Mouse (Mus musculus): Measurements from ENCODE around the gene Mroh2a. TPM values are rescaled to one million over a fixed set of nuclear protein-coding genes. Genes with fewer than 3 reads are reported as not detected.

The Mroh2a gene
- total RNA-seq, 1 experiment from 2014 or later: 0.35 TPM

DNA sequence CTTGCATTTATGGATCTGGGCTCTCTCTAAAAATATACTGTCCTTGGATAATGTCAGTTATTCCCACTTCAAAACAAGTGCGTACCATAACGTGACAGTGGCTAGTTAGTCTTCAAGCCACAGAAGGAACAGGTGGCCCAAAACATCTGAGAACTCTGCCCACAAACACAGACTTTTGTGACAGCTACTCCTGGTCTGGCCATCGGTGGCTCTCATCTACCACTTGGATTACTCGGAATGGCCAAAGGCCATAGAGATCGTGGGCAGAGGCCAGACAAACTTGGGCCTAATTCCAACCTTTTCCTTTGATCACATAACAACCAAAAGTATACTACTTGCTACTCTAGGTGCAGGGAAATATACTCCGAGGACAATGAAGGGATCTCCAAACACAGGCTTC is 41.3 kb downstream of the Mroh2a start:
- ATAC-seq (ENCODE audit: extremely low read depth, insufficient number of reproducible peaks, low FRiP score, poor library complexity, severe bottlenecking): no peak

DNA sequence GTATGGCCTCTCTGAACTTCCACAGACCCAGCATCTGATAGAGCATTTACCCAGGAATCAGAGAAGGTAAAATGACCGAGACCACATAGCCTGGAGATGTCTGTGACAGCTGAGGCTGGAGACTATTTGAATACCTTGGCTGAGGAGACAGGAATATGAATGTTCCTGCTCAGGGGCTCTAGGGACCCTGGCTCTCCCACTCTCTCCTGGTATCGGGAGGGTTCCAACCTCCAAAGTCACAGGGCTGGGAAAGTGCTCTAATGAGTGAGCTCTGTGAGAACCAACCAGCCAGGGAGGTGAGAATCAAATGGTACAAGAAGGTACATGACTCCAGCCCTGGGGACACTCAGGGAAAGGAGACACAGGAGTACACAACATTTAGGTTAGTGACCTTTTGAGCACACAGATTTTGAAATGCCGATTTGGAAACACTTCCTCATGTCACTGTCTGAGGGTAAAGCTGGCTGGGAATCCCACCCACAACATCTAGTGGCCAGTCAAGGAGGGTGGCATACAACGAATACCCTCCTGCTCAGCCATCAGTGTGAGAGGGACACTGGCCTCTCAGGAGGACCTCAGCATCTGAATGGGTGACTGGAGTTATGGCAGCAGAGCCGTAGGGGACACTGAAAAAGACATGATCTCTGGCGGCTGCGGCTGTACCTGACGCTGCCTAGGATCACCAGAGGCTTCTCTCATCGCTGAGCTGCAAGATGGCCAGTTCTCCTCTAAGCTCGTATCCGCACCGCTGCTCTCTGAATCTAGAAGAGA is 42.9 kb downstream of the Mroh2a start:
- peak; percentile 1; the same call in 1 of the 2 replicates for ATAC-seq (ENCODE audit: extremely low read depth, insufficient number of reproducible peaks, low FRiP score, poor library complexity, severe bottlenecking)

DNA sequence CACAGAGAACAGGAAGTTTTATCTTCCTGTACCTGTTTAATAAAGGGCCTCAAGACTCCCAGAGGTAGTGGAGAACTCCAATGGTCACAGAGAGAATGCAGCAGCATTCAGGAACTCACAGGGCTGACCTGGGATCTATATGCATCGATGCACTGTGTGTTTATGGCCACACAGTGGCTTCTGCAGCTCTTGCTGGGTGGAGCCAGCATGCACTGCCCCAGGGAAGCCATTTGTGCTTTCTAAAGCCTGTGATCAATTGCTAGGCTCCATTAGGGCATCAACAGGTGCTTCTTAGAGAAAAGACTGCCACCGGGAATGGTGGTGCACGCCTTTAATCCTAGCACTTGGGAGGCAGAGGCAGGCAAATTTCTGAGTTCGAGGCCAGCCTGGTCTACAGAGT is 46.1 kb downstream of the Mroh2a start:
- no peak for ATAC-seq (ENCODE audit: extremely low read depth, insufficient number of reproducible peaks, low FRiP score, poor library complexity, severe bottlenecking)

DNA sequence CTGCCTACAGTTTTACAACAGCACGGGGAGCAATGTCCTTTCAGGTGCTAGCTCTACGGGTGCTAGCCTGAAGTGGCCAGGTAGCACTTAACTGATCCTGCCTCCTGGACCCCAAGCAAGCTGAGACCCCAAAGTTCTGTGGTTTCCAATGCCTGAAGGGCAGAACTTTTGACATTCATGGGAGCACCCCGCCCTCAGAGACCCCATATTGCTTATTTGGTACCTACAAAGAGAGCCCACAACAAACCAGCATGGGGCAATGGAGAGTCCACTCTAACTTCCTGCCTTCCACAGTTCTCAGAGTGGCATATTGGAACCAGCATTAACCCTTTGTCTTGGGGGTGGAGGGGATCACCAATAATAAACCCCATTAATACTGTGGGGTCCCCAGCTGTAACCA is 46.5 kb downstream of the Mroh2a start:
- no peak for ATAC-seq (ENCODE audit: extremely low read depth, insufficient number of reproducible peaks, low FRiP score, poor library complexity, severe bottlenecking)

DNA sequence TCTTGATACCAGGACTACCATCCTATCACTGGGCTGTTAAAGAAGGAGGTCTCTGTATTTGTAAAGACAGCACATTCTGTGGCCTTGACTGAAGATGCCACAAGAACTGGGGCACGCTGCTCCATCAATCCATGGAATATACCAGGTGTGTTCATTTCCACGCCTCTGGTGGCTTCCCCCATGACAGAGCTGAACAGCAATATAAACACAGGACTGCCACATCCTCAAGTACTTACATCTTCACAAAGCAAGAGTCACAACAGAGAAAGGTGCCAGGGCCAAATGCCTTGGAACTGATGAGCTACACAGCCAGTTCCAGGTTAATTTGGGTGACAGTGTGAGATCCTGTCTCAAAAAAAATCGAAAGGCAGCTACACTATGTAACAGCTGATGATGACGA is 47.0 kb downstream of the Mroh2a start:
- no peak for ATAC-seq (ENCODE audit: extremely low read depth, insufficient number of reproducible peaks, low FRiP score, poor library complexity, severe bottlenecking)

DNA sequence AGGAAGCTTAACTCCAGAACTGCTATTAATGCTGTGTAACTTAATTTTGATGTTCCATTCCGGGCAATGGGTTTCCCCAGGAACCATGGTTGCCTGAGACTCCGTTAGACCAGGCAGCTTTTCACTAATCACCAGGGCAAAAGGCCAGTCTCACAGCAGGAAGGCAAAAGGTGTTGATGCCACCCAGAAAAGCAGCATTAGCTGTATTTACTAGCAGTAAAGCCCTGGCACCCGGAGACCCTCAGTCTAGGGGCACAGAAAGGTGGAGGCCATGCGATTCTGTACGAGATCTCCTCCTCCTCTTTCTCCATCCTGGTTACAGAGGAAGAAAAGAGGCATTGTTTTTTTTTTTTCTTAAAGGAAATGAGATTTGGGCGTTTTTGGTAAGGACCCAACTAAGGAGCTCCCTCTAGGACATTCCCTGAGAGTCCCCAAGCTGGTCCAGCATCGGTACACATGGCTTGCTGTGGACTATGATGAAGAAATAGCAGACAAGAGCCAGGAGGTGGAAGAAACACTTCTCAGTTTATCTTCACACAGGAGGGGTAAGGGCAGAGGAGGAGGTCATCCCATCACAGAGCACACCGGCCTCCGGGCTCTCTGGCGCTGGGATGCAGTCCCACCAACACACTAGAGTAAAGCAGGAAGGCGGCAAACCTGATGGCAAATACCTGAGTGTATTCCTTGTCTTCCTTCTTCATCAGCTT is 47.7 kb downstream of the Mroh2a start:
- no peak for ATAC-seq (ENCODE audit: extremely low read depth, insufficient number of reproducible peaks, low FRiP score, poor library complexity, severe bottlenecking)

DNA sequence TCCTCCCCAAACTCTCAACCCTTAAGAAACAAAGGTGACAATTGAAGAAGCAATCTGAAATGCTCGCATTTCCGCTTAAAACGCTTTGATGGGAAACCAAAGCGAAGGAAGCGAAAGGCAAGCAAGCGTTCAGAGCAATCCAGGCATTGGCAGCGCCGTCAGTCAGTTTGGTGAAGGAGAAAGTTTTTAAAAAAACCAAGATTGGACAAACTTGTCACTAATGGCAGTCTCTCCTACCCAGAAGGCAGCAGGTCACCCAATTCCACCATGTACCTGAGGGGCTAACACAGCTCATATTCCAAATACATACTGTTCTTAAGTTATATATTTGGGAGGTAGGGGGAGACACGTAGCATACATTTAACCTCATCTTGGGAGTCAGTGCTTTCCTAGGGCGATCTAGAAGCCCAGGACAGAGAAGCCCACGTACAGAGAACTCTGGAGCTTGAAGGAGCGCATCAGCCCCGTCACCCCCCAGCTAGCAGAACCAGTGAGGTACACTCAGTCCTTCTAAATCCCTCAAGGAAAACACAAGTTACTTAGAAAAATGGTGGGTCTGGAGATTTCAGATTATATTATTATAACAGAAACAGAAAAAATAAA is 48.4 kb downstream of the Mroh2a start:
- no peak for ATAC-seq (ENCODE audit: extremely low read depth, insufficient number of reproducible peaks, low FRiP score, poor library complexity, severe bottlenecking)

DNA sequence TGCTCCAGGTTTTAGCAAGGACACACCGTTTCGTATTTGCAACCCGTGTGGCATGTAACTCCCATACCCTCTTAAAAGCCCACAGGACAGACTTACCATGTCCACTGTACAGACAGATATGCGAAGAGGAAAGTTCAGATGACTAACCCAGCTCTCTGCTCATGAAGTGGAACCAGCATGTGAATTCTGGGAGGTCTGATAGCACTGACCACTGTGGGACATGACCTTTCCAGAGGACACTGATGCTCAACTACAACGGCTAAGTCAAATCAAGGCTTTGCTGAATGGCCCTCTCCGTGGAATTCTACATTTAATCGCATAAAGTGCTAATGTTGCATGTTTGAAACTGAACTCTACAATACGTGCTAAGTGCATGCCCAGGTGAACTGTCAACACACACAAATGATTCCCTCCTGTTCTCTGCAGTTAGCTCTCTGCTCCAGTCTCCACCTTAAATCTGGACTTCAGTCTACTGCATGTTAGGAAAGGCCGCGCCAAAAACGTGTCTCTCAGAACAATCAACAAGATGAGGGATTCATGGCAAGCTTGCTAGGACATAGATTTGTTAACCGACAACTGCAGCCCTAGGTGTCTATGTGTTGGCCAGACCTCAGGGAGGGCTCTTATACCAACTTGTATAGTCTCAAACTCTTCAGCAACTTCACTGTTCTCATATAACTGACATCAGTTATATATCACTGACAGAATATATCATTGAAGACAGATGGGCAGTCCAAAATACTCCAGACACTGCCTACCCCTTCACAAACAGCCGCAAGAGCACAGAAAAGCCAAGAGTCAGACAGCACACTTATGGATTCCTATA is 49.1 kb downstream of the Mroh2a start:
- no peak for ATAC-seq (ENCODE audit: extremely low read depth, insufficient number of reproducible peaks, low FRiP score, poor library complexity, severe bottlenecking)

DNA sequence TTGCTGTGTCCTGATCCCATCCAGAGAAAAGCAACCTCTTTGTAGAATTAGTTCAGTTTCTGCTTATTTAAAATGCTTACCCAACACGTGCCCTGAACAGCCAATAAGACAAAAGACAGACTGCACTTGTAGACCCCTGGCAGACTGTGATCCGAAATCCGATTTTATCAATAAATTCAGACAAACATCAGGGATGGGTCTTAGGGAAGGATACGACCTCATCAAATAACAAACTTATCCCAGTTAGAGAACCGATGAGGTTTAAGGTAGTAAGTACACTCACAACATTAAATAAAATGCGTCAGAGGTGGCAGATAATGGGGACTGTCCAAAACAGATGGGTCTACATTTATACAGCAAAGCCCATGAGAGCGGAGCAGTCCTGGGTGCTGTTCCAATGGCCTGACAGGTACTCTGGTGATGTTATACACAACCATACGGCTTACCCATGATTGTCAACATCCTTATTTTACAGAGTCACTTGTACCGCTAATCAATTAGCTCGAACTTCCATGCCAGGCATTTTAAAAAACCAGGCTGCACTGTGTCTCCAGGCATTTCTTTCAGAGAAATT is 49.8 kb downstream of the Mroh2a start:
- 0 out of 2 replicates have a peak, but pooled peaks have one; percentile 5 for ATAC-seq (ENCODE audit: extremely low read depth, insufficient number of reproducible peaks, low FRiP score, poor library complexity, severe bottlenecking)

DNA sequence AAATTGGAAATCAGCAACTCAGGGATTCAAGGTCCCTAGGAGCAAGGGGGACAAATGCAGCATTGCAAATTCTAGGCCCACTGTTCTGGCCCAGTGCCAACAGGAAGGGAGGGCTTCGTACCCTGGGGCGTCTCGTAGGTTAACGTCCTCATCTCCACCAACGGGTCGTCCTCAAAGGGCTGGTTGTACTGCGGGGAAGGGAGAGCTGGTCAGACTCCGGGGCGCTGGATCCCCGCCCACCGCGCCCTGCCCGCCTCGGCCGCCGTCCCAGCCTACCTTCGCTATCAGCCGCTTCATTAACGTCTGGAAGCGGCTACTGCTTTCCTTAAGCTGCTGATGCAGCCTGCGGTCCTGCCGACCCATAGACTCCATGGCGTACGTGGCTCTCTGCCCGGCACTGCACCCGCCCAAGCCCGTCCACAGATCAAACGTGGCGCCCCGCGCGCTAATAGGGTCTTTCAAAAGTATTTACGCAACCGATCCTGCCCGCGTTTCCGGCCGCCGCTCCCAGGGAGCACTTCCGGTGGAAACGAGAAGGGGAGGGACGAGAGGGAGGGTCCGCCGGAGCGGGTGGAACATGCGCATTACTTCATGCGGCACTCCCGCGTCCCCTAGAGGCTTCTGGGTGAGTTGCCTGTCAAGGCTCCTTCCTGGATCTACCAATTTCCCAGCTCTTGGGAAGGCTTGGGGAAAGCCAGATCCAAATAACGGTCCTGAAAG is 50.5 kb downstream of the Mroh2a start, which contains the start of the genes Hjurp and Trpm8:
TSS of gene Hjurp (minus strand) at position 536 of the 720 bp plus-strand sequence.
TSS of gene Trpm8 (plus strand) at position 564 of the 720 bp plus-strand sequence.
- ATAC-seq (ENCODE audit: extremely low read depth, insufficient number of reproducible peaks, low FRiP score, poor library complexity, severe bottlenecking): peak; percentile 75

DNA sequence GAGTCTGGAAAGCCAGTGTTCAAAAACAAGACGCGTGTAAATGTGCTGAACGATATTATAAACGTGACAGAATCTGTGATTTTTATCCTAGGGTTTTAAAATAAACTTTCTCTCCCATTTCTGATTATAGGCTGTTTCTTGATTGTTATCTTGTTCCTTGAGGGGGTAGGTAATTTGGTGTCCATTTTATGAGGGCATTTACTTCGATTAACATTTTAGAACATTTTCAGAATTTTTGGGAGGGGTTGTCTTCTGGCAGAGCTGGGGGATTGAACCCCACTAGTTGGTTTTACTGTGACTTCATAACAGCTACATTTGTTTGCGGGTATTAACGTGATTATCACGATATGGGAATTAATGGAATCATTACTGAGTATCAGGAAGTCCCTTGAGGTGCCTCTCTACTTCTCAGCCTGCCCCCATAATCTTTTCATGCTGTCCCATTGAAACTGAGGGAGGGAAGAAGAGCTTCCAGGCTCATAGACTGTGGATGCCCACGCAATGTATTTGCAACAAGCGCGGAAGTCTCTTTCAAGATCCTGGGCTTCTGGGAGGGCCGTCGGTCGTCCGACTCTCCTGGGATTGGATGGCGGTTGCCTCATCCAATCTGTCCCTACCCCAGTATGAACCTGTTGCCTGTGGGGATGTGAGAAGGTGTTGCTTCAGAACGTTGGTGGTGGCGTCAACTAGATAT is 51.2 kb downstream of the Mroh2a start:
- peak; percentile 10 for ATAC-seq (ENCODE audit: extremely low read depth, insufficient number of reproducible peaks, low FRiP score, poor library complexity, severe bottlenecking)

DNA sequence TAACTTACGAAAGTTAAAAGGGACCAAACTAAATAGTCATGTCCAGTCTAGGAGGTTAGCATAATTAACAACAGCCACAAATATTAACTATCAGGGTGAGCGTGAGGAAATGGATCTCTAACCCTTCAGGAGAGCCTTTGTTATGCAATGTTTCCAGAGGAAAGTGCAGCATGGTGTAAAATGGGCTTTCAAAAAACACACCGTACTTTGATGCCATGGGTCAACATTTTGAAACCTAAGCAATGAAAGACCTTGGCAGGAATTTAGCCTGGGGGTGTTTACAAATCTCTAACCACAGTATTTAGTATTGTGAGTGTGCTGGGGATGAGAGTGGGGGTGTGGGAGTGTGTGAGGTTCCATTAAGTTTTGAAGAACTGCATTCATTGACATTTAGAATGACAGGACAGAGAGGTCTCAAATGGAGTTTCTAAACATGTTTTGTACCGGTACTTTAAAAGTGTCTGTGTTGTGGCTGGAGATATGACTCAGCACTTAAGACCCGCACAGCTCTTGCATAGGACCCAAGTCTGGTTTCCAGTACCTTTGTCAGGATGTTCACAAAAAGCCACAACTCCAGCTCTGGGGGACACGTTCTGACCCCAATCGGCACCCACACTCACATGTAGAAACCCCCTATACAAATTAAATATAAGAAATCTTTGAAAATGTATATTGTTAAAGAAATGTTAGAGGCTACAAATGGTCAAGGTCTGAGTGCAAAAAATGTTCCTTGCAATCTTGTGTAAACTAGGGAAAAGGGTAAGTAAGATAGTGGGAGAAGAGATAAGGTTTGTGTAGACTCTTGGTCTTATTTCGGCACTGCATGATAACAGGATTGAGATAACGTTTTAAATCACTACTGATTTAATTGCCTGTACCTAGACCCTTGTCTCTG is 52.6 kb downstream of the Mroh2a start:
- no peak for ATAC-seq (ENCODE audit: extremely low read depth, insufficient number of reproducible peaks, low FRiP score, poor library complexity, severe bottlenecking)

DNA sequence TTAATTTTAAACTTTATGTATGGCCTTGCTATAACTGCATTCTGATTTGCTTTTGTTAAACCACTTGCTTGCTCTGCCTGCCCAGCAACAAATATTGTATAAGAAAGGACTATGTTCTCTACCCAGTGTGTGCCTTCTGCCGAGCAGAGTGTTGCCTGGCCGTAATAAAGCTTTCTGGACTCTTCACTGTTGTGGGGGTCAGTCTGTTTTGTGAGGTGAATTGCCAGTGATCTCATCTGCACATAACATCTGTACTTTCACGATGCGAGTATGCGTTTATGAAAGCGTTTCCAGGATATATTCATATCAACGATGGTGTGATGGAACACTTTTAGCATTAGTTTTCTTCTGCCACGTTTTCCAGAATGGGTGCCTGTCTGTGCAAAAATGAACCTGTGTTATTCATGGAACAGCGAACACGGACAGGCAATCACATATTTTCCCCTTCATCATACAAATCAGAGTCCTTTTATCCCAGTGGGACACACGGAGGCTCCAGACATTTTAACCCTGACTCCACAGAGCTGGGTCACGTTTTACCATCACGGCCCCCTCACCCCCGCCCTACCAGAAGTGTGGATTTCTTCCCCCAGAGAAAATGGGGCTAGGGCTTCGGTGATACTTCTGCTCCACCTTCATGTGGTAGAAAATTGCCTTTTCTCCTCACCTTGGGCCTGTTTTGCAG is 53.4 kb downstream of the Mroh2a start:
- ATAC-seq (ENCODE audit: extremely low read depth, insufficient number of reproducible peaks, low FRiP score, poor library complexity, severe bottlenecking): no peak

DNA sequence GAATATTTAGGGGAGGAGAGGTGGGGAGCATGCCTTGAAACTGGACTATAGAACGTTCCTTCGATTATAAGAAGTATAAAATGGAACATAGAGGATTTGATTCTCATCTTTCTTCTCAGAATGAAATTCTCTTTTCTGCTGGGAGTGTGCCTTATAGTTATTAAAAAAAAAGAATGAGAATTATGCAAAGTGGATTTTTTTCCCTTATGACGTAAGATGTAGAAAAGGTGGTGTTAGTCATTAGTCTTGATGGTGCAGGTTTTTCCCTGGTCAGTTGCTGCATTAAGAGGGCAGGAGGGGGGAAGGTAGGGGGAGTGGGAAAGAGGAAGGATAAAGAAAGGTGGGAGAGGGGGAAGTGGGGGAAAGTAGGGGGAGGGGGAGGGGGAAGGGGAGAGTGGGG is 55.5 kb downstream of the Mroh2a start:
- no peak for ATAC-seq (ENCODE audit: extremely low read depth, insufficient number of reproducible peaks, low FRiP score, poor library complexity, severe bottlenecking)

DNA sequence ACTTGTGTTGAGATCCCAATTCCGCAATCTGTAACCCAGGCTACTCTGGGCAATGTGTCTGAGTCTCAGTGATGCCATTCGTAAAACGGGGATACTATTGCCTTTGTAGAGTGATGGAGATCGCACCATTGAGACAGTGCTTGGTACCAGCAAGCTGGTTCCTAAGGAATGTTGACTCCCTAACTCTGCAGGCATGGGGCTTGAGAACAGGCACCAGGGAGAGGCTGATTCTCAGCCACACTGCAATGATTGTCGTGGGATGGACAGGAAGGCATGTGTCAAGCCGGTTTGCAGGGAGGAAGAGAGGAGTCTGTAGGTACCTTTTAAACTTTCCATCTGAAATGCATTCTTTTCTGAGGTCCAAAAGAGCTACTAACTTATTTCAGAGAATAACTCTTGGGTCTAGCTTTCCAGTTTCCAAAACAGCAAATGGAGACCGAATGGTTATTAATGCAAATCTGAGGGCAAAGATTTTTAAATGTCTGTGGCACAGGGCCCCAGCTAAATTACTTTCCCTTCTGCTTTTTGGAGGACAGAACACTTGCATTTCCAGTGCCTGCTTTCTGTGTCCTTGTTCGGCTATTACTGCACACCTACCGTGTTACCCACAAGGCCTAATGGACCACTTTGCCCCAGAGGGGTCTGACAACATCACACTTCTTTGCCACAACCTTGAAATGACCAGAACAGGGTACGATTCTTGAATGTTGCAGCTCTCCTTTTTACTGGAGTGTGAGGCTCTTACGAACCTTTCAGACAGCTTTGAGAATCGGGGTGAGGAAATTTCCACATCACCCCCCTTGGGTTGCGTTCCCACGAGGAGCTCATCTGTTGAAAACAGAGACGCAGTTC is 56.8 kb downstream of the Mroh2a start:
- no peak for ATAC-seq (ENCODE audit: extremely low read depth, insufficient number of reproducible peaks, low FRiP score, poor library complexity, severe bottlenecking)
